ENCODE assay signal across 8 mouse cellular contexts in genomic region chr6:29649494-29650169, GRCm38 (mm10). TPM values are rescaled to one million over a fixed set of nuclear protein-coding genes. Genes with fewer than 3 reads are reported as not detected.
A peak's percentile ranks its signal among the peaks of the same experiment; 100 is the strongest.
DNase-seq lines count a peak whose midpoint lies in the region; ATAC-seq and TF ChIP-seq lines count a peak whose summit lies in the region.

No protein-coding gene starts in this region.

- no peak overlapping the region for H3K27ac ChIP-seq in embryonic facial prominence, embryonic 11.5 days (replicated peaks; ENCODE audit: low read depth, low read length)
- H3K27ac ChIP-seq in liver, embryonic 14.5 days = no peak overlapping the region

- peak; percentile 45 for ATAC-seq in CD4-positive, CD25-positive, alpha-beta regulatory T cell, adult 4 months
- ATAC-seq in embryonic facial prominence, embryonic 11.5 days (replicated peaks; ENCODE audit: insufficient number of reproducible peaks, low FRiP score, low TSS enrichment, low read depth) = no peak
- no peak for ATAC-seq in liver, embryonic 14.5 days (ENCODE audit: insufficient read depth)

- no peak overlapping the region for H3K4me2 ChIP-seq in embryonic facial prominence, embryonic 11.5 days (ENCODE audit: low read depth, low read length)
- H3K4me2 ChIP-seq in liver, embryonic 14.5 days (ENCODE audit: low read depth) = no peak overlapping the region

- no peaks in the 10 kb centered on the region for H3K9me3 ChIP-seq in embryonic facial prominence, embryonic 11.5 days (replicated peaks; ENCODE audit: control insufficient read depth, low read length)
- no peaks in the 10 kb centered on the region for H3K9me3 ChIP-seq in liver, embryonic 14.5 days (ENCODE audit: control insufficient read depth, low read length)

- no peaks in the 10 kb centered on the region for H3K27me3 ChIP-seq in embryonic facial prominence, embryonic 11.5 days (ENCODE audit: control insufficient read depth, insufficient read depth, low read length)
- no peaks in the 10 kb centered on the region for H3K27me3 ChIP-seq in liver, embryonic 14.5 days (ENCODE audit: control insufficient read depth, insufficient read depth, low read length)

- H3K4me1 ChIP-seq in embryonic facial prominence, embryonic 11.5 days (ENCODE audit: control insufficient read depth, insufficient read depth, low read length) = no peaks in the 10 kb centered on the region
- H3K4me1 ChIP-seq in liver, embryonic 14.5 days (replicated peaks; ENCODE audit: control insufficient read depth in 2 of 2, insufficient read depth in 2 of 2, low read length in 1 of 2) = no peaks in the 10 kb centered on the region

- H3K36me3 ChIP-seq in embryonic facial prominence, embryonic 11.5 days (replicated peaks; ENCODE audit: control insufficient read depth, insufficient read depth, low read depth, low read length) = no peaks in the 10 kb centered on the region
- H3K36me3 ChIP-seq in liver, embryonic 14.5 days (replicated peaks; ENCODE audit: control insufficient read depth, insufficient read depth, low read depth) = no peaks in the 10 kb centered on the region

- 31% methylated on average over 14 of the region's 14 CpGs for WGBS in embryonic facial prominence, embryonic 11.5 days
- 25% methylated on average over 14 of the region's 14 CpGs for WGBS in liver, embryonic 14.5 days (ENCODE audit: insufficient replicate concordance)

- H3K9ac ChIP-seq in embryonic facial prominence, embryonic 11.5 days (replicated peaks; ENCODE audit: low read length) = no peak overlapping the region
- H3K9ac ChIP-seq in liver, embryonic 14.5 days (replicated peaks) = no peak overlapping the region

- TF ChIP-seq EP300 in liver, embryonic 14.5 days (IDR thresholded peaks at IDR 0.05; ENCODE audit: low read depth) = no peak

- TF ChIP-seq CTCF in liver, embryonic 14.5 days (IDR thresholded peaks at IDR 0.05; ENCODE audit: low read depth) = peak; percentile 97

- DNase-seq in adrenal gland, postnatal 25 days = peak; percentile 77
- DNase-seq in embryonic facial prominence, embryonic 11.5 days (ENCODE audit: low spot score) = peak; percentile 91
- peak; percentile 85 for DNase-seq in heart, adult 8-10 months (ENCODE audit: low spot score)
- DNase-seq in kidney, postnatal 25 days = peak; percentile 90 to 95
- peak; percentile 67 to 74 (median 72) for DNase-seq in liver, embryonic 14.5 days (ENCODE audit: low read depth in 3 of 3, low spot score in 3 of 3)
- DNase-seq in ovary, postnatal 14 days (ENCODE audit: low spot score) = peak; percentile 94
- DNase-seq in thymus, postnatal 25 days = peak; percentile 85

- no peak overlapping the region for H3K4me3 ChIP-seq in embryonic facial prominence, embryonic 11.5 days (ENCODE audit: low read depth, low read length)
- no peak overlapping the region for H3K4me3 ChIP-seq in liver, embryonic 14.5 days (ENCODE audit: insufficient read depth in 1 of 2, low read depth in 2 of 2, low read length in 2 of 2)

RNA-seq across cellular contexts. Expression of gene Tnpo3, which starts 39.9 kb away (rescaled TPM):
- 100 to 1,000 TPM in 1 of 2 experiments, 10 to 100 TPM in 1; 67.5 to 110 TPM for polyA plus RNA-seq in CD4-positive, CD25-positive, alpha-beta regulatory T cell, adult 4 months (2017; shearing (Covaris generic))
- total RNA-seq in adrenal gland, postnatal 25 days (2021) = 60.6 and 60.9 TPM in 2 replicates
- 117 and 125 TPM in 2 replicates for polyA plus RNA-seq in embryonic facial prominence, embryonic 11.5 days (2014; fragmentation: Nextera tagmentation; extraction: Ambion mirVana)
- 10 to 100 TPM; 42.9 to 50.8 (median 46.4) TPM for total RNA-seq in heart, adult 8-10 months (2022)
- 20.6 and 27.8 TPM in 2 replicates for polyA plus RNA-seq in liver, embryonic 14.5 days (2012; rRNA removed)
- 30.5 and 36.4 TPM in 2 replicates for polyA plus RNA-seq in liver, embryonic 14.5 days (2014; fragmentation: Nextera tagmentation; extraction: Ambion mirVana)

RNA-seq across cellular contexts. Expression of gene Tspan33, which starts 44.4 kb away (rescaled TPM):
- under 1 TPM in 1 of 2 experiments, not detected in 1; 0.20 TPM for polyA plus RNA-seq in CD4-positive, CD25-positive, alpha-beta regulatory T cell, adult 4 months (2017; shearing (Covaris generic))
- total RNA-seq in adrenal gland, postnatal 25 days (2021) = 1.2 and 1.3 TPM in 2 replicates
- polyA plus RNA-seq in embryonic facial prominence, embryonic 11.5 days (2014; fragmentation: Nextera tagmentation; extraction: Ambion mirVana) = 3.4 and 3.5 TPM in 2 replicates
- total RNA-seq in heart, adult 8-10 months (2022) = 1 to 10 TPM; 2.0 to 2.7 (median 2.3) TPM
- polyA plus RNA-seq in liver, embryonic 14.5 days (2012; rRNA removed) = 97.2 and 108 TPM in 2 replicates
- 76.1 and 96.6 TPM in 2 replicates for polyA plus RNA-seq in liver, embryonic 14.5 days (2014; fragmentation: Nextera tagmentation; extraction: Ambion mirVana)

Comparison
In these comparisons a context has a peak if more than half of its experiments do, and no peak if none do; other contexts are left out.
1. RNA of gene Tspan33, which starts 44.4 kb away (polyA plus RNA-seq): 76.1 to 108 TPM in liver, embryonic 14.5 days; 3.4 to 3.5 TPM in embryonic facial prominence, embryonic 11.5 days and 0.20 TPM in CD4-positive, CD25-positive, alpha-beta regulatory T cell, adult 4 months; every median in the first group is over 10 times any median in the second.
2. Peak in every context shown above with its lines, with median percentiles within 50 percentile points of each other: DNase-seq.